In the genomic region with DNA sequence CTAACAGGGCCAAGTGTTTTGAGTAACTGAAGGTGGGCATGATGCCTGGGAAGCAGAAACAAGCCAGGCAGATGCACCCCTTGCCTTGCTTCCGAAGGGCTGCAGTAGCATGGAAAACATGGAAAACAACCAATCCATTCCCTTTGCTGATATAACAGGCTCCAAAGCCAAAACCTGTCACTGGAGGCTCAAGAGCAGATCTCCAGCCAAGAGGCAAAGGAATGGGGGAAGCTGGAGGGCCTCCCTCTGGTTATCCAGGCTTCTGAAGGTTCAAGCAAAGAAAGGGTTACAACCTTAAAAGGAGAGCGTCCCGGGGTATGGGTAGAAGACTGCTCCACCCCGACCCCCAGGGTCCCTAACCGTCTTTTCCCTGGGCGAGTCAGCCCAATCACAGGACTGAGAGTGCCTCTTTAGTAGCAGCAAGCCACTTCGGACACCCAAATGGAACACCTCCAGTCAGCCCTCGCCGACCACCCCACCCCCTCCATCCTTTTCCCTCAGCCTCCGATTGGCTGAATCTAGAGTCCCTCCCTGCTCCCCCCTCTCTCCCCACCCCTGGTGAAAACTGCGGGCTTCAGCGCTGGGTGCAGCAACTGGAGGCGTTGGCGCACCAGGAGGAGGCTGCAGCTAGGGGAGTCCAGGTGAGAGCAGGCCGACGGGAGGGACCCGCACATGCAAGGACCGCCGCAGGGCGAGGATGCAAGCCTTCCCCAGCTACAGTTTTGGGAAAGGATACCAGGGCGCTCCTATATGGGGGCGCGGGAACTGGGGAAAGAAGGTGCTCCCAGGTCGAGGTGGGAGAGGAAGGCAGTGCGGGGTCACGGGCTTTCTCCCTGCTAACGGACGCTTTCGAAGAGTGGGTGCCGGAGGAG, we compare ENCODE assay signal across 7 mouse cellular contexts. TPM values are rescaled to one million over a fixed set of nuclear protein-coding genes. Genes with fewer than 3 reads are reported as not detected.
DNase-seq lines count a peak whose midpoint lies in the region; ATAC-seq and TF ChIP-seq lines count a peak whose summit lies in the region.

A gene (plus strand): TSS at position 549 of the 872 bp plus-strand sequence.

- H3K9ac ChIP-seq in forebrain, embryonic 16.5 days (replicated peaks; ENCODE audit: low read depth, low read length): peak within 1 kb of the TSS; percentile 38
- H3K9ac ChIP-seq in lung, postnatal 0 days (replicated peaks; ENCODE audit: low read depth): no peak within 1 kb of the TSS

- no peak for TF ChIP-seq EP300 in lung, postnatal 0 days (IDR thresholded peaks at IDR 0.05)

- no peaks in the 10 kb centered on the region for H3K36me3 ChIP-seq in forebrain, embryonic 16.5 days (ENCODE audit: control insufficient read depth, insufficient read depth)
- H3K36me3 ChIP-seq in lung, postnatal 0 days (ENCODE audit: insufficient read depth, low read length): no peaks in the 10 kb centered on the region

- peak; percentile 73 for DNase-seq in ZHBTc4 (ENCODE audit: low read depth, low spot score)
- DNase-seq in heart, postnatal 14 days: peak; percentile 49 to 55
- DNase-seq in layer of hippocampus, adult 8-10 months (ENCODE audit: low spot score in 2 of 2): peak in 1 of 2 experiments; percentile 64
- peak; percentile 42 for DNase-seq in lung, postnatal 0 days (ENCODE audit: low spot score)
- peak; percentile 76 for DNase-seq in right cerebral cortex, postnatal 14 days

- H3K4me1 ChIP-seq in brown adipose tissue, adult 24 weeks (ENCODE audit: control insufficient read depth, insufficient read depth, insufficient read length, low read length): 0 out of 2 replicates have a peak, but pooled peaks cover 2% of the 10 kb centered on the region
- peaks cover 18% of the 10 kb centered on the region for H3K4me1 ChIP-seq in forebrain, embryonic 16.5 days (replicated peaks; ENCODE audit: control insufficient read depth, insufficient read depth, low read length)
- H3K4me1 ChIP-seq in lung, postnatal 0 days (ENCODE audit: insufficient read depth, low read depth, low read length): no peaks in the 10 kb centered on the region

- H3K9me3 ChIP-seq in forebrain, embryonic 16.5 days (ENCODE audit: control insufficient read depth, low read length): no peaks in the 10 kb centered on the region
- no peaks in the 10 kb centered on the region for H3K9me3 ChIP-seq in lung, postnatal 0 days (ENCODE audit: low read length)

- TF ChIP-seq CTCF in lung, postnatal 0 days (IDR thresholded peaks at IDR 0.05): no peak

- WGBS in forebrain, embryonic 16.5 days: under 1% methylated on average over 30 of the region's 30 CpGs
- under 1% methylated on average over 29 of the region's 30 CpGs for WGBS in lung, postnatal 0 days

- H3K27me3 ChIP-seq in forebrain, embryonic 16.5 days (replicated peaks; ENCODE audit: control insufficient read depth, insufficient read depth, low read length): peaks cover 19% of the 10 kb centered on the region
- H3K27me3 ChIP-seq in lung, postnatal 0 days (replicated peaks; ENCODE audit: insufficient read depth, low read length): peaks cover 17% of the 10 kb centered on the region

- peak within 1 kb of the TSS; percentile 54 for H3K4me3 ChIP-seq in brown adipose tissue, adult 24 weeks (ENCODE audit: insufficient read depth, low read depth, low read length)
- peak within 1 kb of the TSS; percentile 49 for H3K4me3 ChIP-seq in forebrain, embryonic 16.5 days (replicated peaks; ENCODE audit: low read length)
- H3K4me3 ChIP-seq in lung, postnatal 0 days (ENCODE audit: low read depth, low read length): no peak within 1 kb of the TSS

- peak; percentile 85 for ATAC-seq in forebrain, embryonic 16.5 days
- ATAC-seq in lung, postnatal 0 days: no peak

- peak within 1 kb of the TSS; percentile 62 for H3K4me2 ChIP-seq in forebrain, embryonic 16.5 days (ENCODE audit: low read length)
- 0 out of 2 replicates have a peak within 1 kb of the TSS, but pooled peaks have one; percentile 19 for H3K4me2 ChIP-seq in lung, postnatal 0 days (replicated peaks; ENCODE audit: low read depth, low read length)

- intact Hi-C loops in heart, postnatal 14 days (cut with DNase I): no loop called here

- no peak within 1 kb of the TSS; the same call in 1 of the 2 replicates for H3K27ac ChIP-seq in brown adipose tissue, adult 24 weeks (replicated peaks; ENCODE audit: low read depth, low read length)
- H3K27ac ChIP-seq in forebrain, embryonic 16.5 days (ENCODE audit: low read length): no peak within 1 kb of the TSS
- H3K27ac ChIP-seq in lung, postnatal 0 days (ENCODE audit: low read length): no peak within 1 kb of the TSS

RNA-seq across cellular contexts. Expression of the gene that starts here (rescaled TPM):
- polyA plus RNA-seq in brown adipose tissue, adult 24 weeks (2012; ENCODE audit: insufficient read depth, insufficient read length, missing spikeins): 13.4 and 13.9 TPM in 2 replicates
- 4.7 and 5.4 TPM in 2 replicates for polyA plus RNA-seq in forebrain, embryonic 16.5 days (2015; fragmentation: Nextera tagmentation; extraction: Ambion mirVana)
- total RNA-seq in heart, postnatal 14 days (2021): 10 to 100 TPM; 27.1 to 57.0 TPM
- total RNA-seq in layer of hippocampus, adult 8-10 months (2022): 1,000 to 10,000 TPM in 2 of 4 experiments, 100 to 1,000 TPM in 2; 838 to 6,022 (median 3,337) TPM
- polyA plus RNA-seq in lung, postnatal 0 days (2015; fragmentation: Nextera tagmentation; extraction: Ambion mirVana): 2.9 and 5.0 TPM in 2 replicates

Comparison
In these comparisons a context has a peak if more than half of its experiments do, and no peak if none do; other contexts are left out.
1. RNA of the gene that starts here (total RNA-seq): 838 to 6,022 TPM in layer of hippocampus, adult 8-10 months; 27.1 to 57.0 TPM in heart, postnatal 14 days; every median in the first group is over 10 times any median in the second.